Mouse (Mus musculus) layer of hippocampus, postnatal 36 days (tissue): ENCODE results near the gene Ino80. TPM values are rescaled to one million over a fixed set of nuclear protein-coding genes. Genes with fewer than 3 reads are reported as not detected.

Experiments
- DNase-seq, 2 experiments: peaks; one replicate each; pipeline ENCODE4 v3.0.0; 2022
- total RNA-seq, 2 experiments: library from RNA; stranded (reverse); gene quantifications; 2 replicates each; pipeline ENCODE4 v1.2.3; 2021

Gene Ino80
- total RNA-seq, 2 experiments from 2014 or later: 18.2 to 18.7 TPM

GRCm38 (mm10) chr2:119353707-119354106 lies 123.8 kb downstream of the Ino80 start:
- DNase-seq: no peak

- peak; percentile 91 to 92 for DNase-seq
Measured at GRCm38 (mm10) chr2:119350555-119351486, 126.7 kb downstream of the Ino80 start, which contains the start of gene Chac1. Gene Chac1, plus strand, starts transcription at chr2:119351229.

- DNase-seq: no peak
Measured at GRCm38 (mm10) chr2:119344537-119345138, 132.8 kb downstream of the Ino80 start.

- peak; percentile 77 to 79 for DNase-seq
Measured at GRCm38 (mm10) chr2:119337425-119338265, 139.8 kb downstream of the Ino80 start.

- DNase-seq: no peak
Measured at GRCm38 (mm10) chr2:119336470-119336869, 141.0 kb downstream of the Ino80 start.

GRCm38 (mm10) chr2:119336002-119336401 lies 141.5 kb downstream of the Ino80 start:
- no peak for DNase-seq

- DNase-seq: no peak
Measured at GRCm38 (mm10) chr2:119335535-119335934, 142.0 kb downstream of the Ino80 start.

- DNase-seq: no peak
Measured at GRCm38 (mm10) chr2:119334964-119335525, 142.4 kb downstream of the Ino80 start.

- DNase-seq: no peak
Measured at GRCm38 (mm10) chr2:119334135-119334534, 143.4 kb downstream of the Ino80 start.

GRCm38 (mm10) chr2:119332177-119332661 lies 145.3 kb downstream of the Ino80 start:
- no peak for DNase-seq

GRCm38 (mm10) chr2:119330795-119331194 lies 146.7 kb downstream of the Ino80 start:
- DNase-seq: no peak

GRCm38 (mm10) chr2:119329123-119329817 lies 148.2 kb downstream of the Ino80 start:
- no peak for DNase-seq

- no peak for DNase-seq
Measured at GRCm38 (mm10) chr2:119328546-119328945, 148.9 kb downstream of the Ino80 start.

GRCm38 (mm10) chr2:119327942-119328526 lies 149.5 kb downstream of the Ino80 start:
- no peak for DNase-seq

- DNase-seq: no peak
Measured at GRCm38 (mm10) chr2:119327102-119327480, 150.4 kb downstream of the Ino80 start.

- no peak for DNase-seq
Measured at GRCm38 (mm10) chr2:119326161-119327101, 151.1 kb downstream of the Ino80 start.

- DNase-seq: no peak
Measured at GRCm38 (mm10) chr2:119325568-119326143, 151.8 kb downstream of the Ino80 start, which contains the start of gene Dll4. Gene Dll4, plus strand, starts transcription at chr2:119325784.

- DNase-seq: no peak
Measured at GRCm38 (mm10) chr2:119324576-119325318, 152.7 kb downstream of the Ino80 start.
